Mouse (Mus musculus): ENCODE measurements at regions not wholly inside any gene's neighbourhood (a gene's known extent, or its start where the extent isn't known, plus 50 kb on each side); places are given as distances from the start of the nearest gene placed in this dataset.

- WGBS (ENCODE audit: missing documents) = 95% methylated on average over 5 of the region's 5 CpGs
- no peak overlapping the region for H3K4me3 ChIP-seq (ENCODE audit: inconsistent target)
- H3K27ac ChIP-seq = no peak overlapping the region
- no peaks in the 10 kb centered on the region for H3K36me3 ChIP-seq (ENCODE audit: inconsistent target)
- no peaks in the 10 kb centered on the region for H3K79me2 ChIP-seq (ENCODE audit: inconsistent target)
Observed at GRCm38 (mm10) chr14:76265819-76266218, 148.9 kb upstream of the Tsc22d1 start.

GRCm38 (mm10) chr14:76266249-76266648, 148.5 kb upstream of the Tsc22d1 start:
- H3K36me3 ChIP-seq (ENCODE audit: inconsistent target) = no peaks in the 10 kb centered on the region
- H3K79me2 ChIP-seq (ENCODE audit: inconsistent target) = no peaks in the 10 kb centered on the region
- WGBS (ENCODE audit: missing documents) = 85% methylated on average over 4 of the region's 4 CpGs

GRCm38 (mm10) chr14:76267091-76267490, 147.7 kb upstream of the Tsc22d1 start:
- Histone ChIP-seq H3K27ac (no peak overlapping the region), H3K4me3 (ENCODE audit: inconsistent target) (no peak overlapping the region), H3K79me2 (ENCODE audit: inconsistent target) (no peaks in the 10 kb centered on the region), H3K36me3 (ENCODE audit: inconsistent target) (no peaks in the 10 kb centered on the region)
- 91% methylated on average over 4 of the region's 4 CpGs for WGBS (ENCODE audit: missing documents)

More at GRCm38 (mm10) chr14:76266249-76266648, 148.5 kb upstream of the Tsc22d1 start:
- Histone ChIP-seq H3K27ac (no peak overlapping the region), H3K4me3 (ENCODE audit: inconsistent target) (no peak overlapping the region)

- Histone ChIP-seq H3K79me2 (ENCODE audit: inconsistent target) (no peaks in the 10 kb centered on the region), H3K36me3 (ENCODE audit: inconsistent target) (no peaks in the 10 kb centered on the region), H3K4me3 (ENCODE audit: inconsistent target) (no peak overlapping the region), H3K27ac (no peak overlapping the region)
- 94% methylated on average over 11 of the region's 11 CpGs for WGBS (ENCODE audit: missing documents)
Observed at GRCm38 (mm10) chr14:76271190-76271589, 143.6 kb upstream of the Tsc22d1 start.

- WGBS (ENCODE audit: missing documents) = 73% methylated on average over 4 of the region's 4 CpGs
- Histone ChIP-seq H3K27ac (no peak overlapping the region), H3K4me3 (ENCODE audit: inconsistent target) (no peak overlapping the region), H3K36me3 (ENCODE audit: inconsistent target) (no peaks in the 10 kb centered on the region), H3K79me2 (ENCODE audit: inconsistent target) (no peaks in the 10 kb centered on the region)
Observed at GRCm38 (mm10) chr14:76272840-76273239, 141.9 kb upstream of the Tsc22d1 start.

GRCm38 (mm10) chr14:76276655-76277054, 138.1 kb upstream of the Tsc22d1 start:
- Histone ChIP-seq H3K4me3 (ENCODE audit: inconsistent target) (no peak overlapping the region), H3K36me3 (ENCODE audit: inconsistent target) (no peaks in the 10 kb centered on the region), H3K27ac (no peak overlapping the region), H3K79me2 (ENCODE audit: inconsistent target) (no peaks in the 10 kb centered on the region)
- 65% methylated on average over 9 of the region's 9 CpGs for WGBS (ENCODE audit: missing documents)

- no peaks in the 10 kb centered on the region for H3K79me2 ChIP-seq (ENCODE audit: inconsistent target)
- WGBS (ENCODE audit: missing documents) = 79% methylated on average over 17 of the region's 17 CpGs
- H3K27ac ChIP-seq = no peak overlapping the region
- H3K4me3 ChIP-seq (ENCODE audit: inconsistent target) = no peak overlapping the region
- no peaks in the 10 kb centered on the region for H3K36me3 ChIP-seq (ENCODE audit: inconsistent target)
Observed at GRCm38 (mm10) chr14:76278751-76279450, 135.9 kb upstream of the Tsc22d1 start.

- no peak overlapping the region for H3K27ac ChIP-seq
- 91% methylated on average over 19 of the region's 19 CpGs for WGBS (ENCODE audit: missing documents)
- no peaks in the 10 kb centered on the region for H3K36me3 ChIP-seq (ENCODE audit: inconsistent target)
Observed at GRCm38 (mm10) chr14:76279561-76279960, 135.2 kb upstream of the Tsc22d1 start.

GRCm38 (mm10) chr14:76281867-76282266, 132.9 kb upstream of the Tsc22d1 start:
- Histone ChIP-seq H3K36me3 (ENCODE audit: inconsistent target) (no peaks in the 10 kb centered on the region), H3K27ac (no peak overlapping the region), H3K4me3 (ENCODE audit: inconsistent target) (no peak overlapping the region), H3K79me2 (ENCODE audit: inconsistent target) (no peaks in the 10 kb centered on the region)
- WGBS (ENCODE audit: missing documents) = 67% methylated on average over 5 of the region's 5 CpGs

More at GRCm38 (mm10) chr14:76279561-76279960, 135.2 kb upstream of the Tsc22d1 start:
- H3K4me3 ChIP-seq (ENCODE audit: inconsistent target) = no peak overlapping the region
- H3K79me2 ChIP-seq (ENCODE audit: inconsistent target) = no peaks in the 10 kb centered on the region

GRCm38 (mm10) chr14:76287768-76288167, 127.0 kb upstream of the Tsc22d1 start:
- no peak overlapping the region for H3K27ac ChIP-seq
- no peak overlapping the region for H3K4me3 ChIP-seq (ENCODE audit: inconsistent target)
- no peaks in the 10 kb centered on the region for H3K79me2 ChIP-seq (ENCODE audit: inconsistent target)
- WGBS (ENCODE audit: missing documents) = 77% methylated on average over 8 of the region's 8 CpGs
- H3K36me3 ChIP-seq (ENCODE audit: inconsistent target) = no peaks in the 10 kb centered on the region

GRCm38 (mm10) chr14:76290401-76291018, 124.3 kb upstream of the Tsc22d1 start:
- no peaks in the 10 kb centered on the region for H3K36me3 ChIP-seq (ENCODE audit: inconsistent target)
- 90% methylated on average over 9 of the region's 9 CpGs for WGBS (ENCODE audit: missing documents)
- H3K27ac ChIP-seq = no peak overlapping the region
- no peaks in the 10 kb centered on the region for H3K79me2 ChIP-seq (ENCODE audit: inconsistent target)
- H3K4me3 ChIP-seq (ENCODE audit: inconsistent target) = no peak overlapping the region

- no peak overlapping the region for H3K27ac ChIP-seq
- H3K36me3 ChIP-seq (ENCODE audit: inconsistent target) = no peaks in the 10 kb centered on the region
- WGBS (ENCODE audit: missing documents) = 56% methylated on average over 4 of the region's 4 CpGs
- no peaks in the 10 kb centered on the region for H3K79me2 ChIP-seq (ENCODE audit: inconsistent target)
- no peak overlapping the region for H3K4me3 ChIP-seq (ENCODE audit: inconsistent target)
Observed at GRCm38 (mm10) chr14:76292211-76292610, 122.5 kb upstream of the Tsc22d1 start.

- Histone ChIP-seq H3K36me3 (ENCODE audit: inconsistent target) (no peaks in the 10 kb centered on the region), H3K4me3 (ENCODE audit: inconsistent target) (no peak overlapping the region), H3K27ac (no peak overlapping the region), H3K79me2 (ENCODE audit: inconsistent target) (no peaks in the 10 kb centered on the region)
- WGBS (ENCODE audit: missing documents) = 88% methylated on average over 18 of the region's 18 CpGs
Observed at GRCm38 (mm10) chr14:76295411-76296169, 119.2 kb upstream of the Tsc22d1 start.

GRCm38 (mm10) chr14:76297864-76298263, 116.9 kb upstream of the Tsc22d1 start:
- no peaks in the 10 kb centered on the region for H3K79me2 ChIP-seq (ENCODE audit: inconsistent target)
- H3K4me3 ChIP-seq (ENCODE audit: inconsistent target) = no peak overlapping the region
- no peak overlapping the region for H3K27ac ChIP-seq
- WGBS (ENCODE audit: missing documents) = 69% methylated on average over 5 of the region's 5 CpGs
- no peaks in the 10 kb centered on the region for H3K36me3 ChIP-seq (ENCODE audit: inconsistent target)
